Comparison of ENCODE assay signal across 9 mouse cellular contexts in genomic region chr2:130398091-130398490, GRCm38 (mm10). TPM values are rescaled to one million over a fixed set of nuclear protein-coding genes. Genes with fewer than 3 reads are reported as not detected.
DNase-seq lines count a peak whose midpoint lies in the region; ATAC-seq lines count a peak whose summit lies in the region.
"Had no signal": no experiment of that assay in that cellular context is flagged by ENCODE, and none has a peak within 500 bp of the region (broad histone marks: within the 10 kb centered on the region; RNA-seq: fewer than 3 reads in every experiment).

No protein-coding gene starts in this region.

- 13% methylated on average over 14 of the region's 14 CpGs for WGBS in forebrain, embryonic 16.5 days
- WGBS in hindbrain, embryonic 12.5 days, result 10% methylated on average over 14 of the region's 14 CpGs

- no peaks in the 10 kb centered on the region for H3K9me3 ChIP-seq in forebrain, embryonic 16.5 days (ENCODE audit: control insufficient read depth, low read length)
- no peaks in the 10 kb centered on the region for H3K9me3 ChIP-seq in hindbrain, embryonic 12.5 days (replicated peaks)

- H3K36me3 ChIP-seq in forebrain, embryonic 16.5 days (ENCODE audit: control insufficient read depth, insufficient read depth), result no peaks in the 10 kb centered on the region
- H3K36me3 ChIP-seq in hindbrain, embryonic 12.5 days, result peaks cover 20% of the 10 kb centered on the region; the same call in 1 of the 2 replicates

- H3K9ac ChIP-seq in forebrain, embryonic 16.5 days (replicated peaks; ENCODE audit: low read depth, low read length), result no peak overlapping the region
- H3K9ac ChIP-seq in hindbrain, embryonic 12.5 days, result peak overlapping the region; percentile 71; the same call in 1 of the 2 replicates

- ATAC-seq in forebrain, embryonic 16.5 days, result no peak
- no peak for ATAC-seq in hindbrain, embryonic 12.5 days (ENCODE audit: low FRiP score)
- ATAC-seq in megakaryocyte, adult 5-6 weeks (ENCODE audit: poor library complexity, severe bottlenecking), result no peak

- H3K4me1 ChIP-seq in forebrain, embryonic 16.5 days (replicated peaks; ENCODE audit: control insufficient read depth, insufficient read depth, low read length), result peaks cover 15% of the 10 kb centered on the region
- peaks cover 24% of the 10 kb centered on the region for H3K4me1 ChIP-seq in hindbrain, embryonic 12.5 days

- 0 out of 2 replicates have a peak, but pooled peaks cover 2% of the 10 kb centered on the region for H3K27me3 ChIP-seq in forebrain, embryonic 16.5 days (replicated peaks; ENCODE audit: control insufficient read depth, insufficient read depth, low read length)
- peaks cover 15% of the 10 kb centered on the region for H3K27me3 ChIP-seq in hindbrain, embryonic 12.5 days

- peak overlapping the region; percentile 96 for H3K4me2 ChIP-seq in forebrain, embryonic 16.5 days (ENCODE audit: low read length)
- H3K4me2 ChIP-seq in hindbrain, embryonic 12.5 days (replicated peaks), result peak overlapping the region; percentile 95

- H3K4me3 ChIP-seq in forebrain, embryonic 16.5 days (replicated peaks; ENCODE audit: low read length), result peak overlapping the region; percentile 61; the same call in 1 of the 2 replicates
- peak overlapping the region; percentile 55 for H3K4me3 ChIP-seq in hindbrain, embryonic 12.5 days

- no peak overlapping the region for H3K27ac ChIP-seq in forebrain, embryonic 16.5 days (ENCODE audit: low read length)
- no peak overlapping the region for H3K27ac ChIP-seq in hindbrain, embryonic 12.5 days

- DNase-seq in thymus, postnatal 25 days, result peak; percentile 19
- no peak for DNase-seq in thymus, postnatal 0 days (ENCODE audit: low spot score)
- DNase-seq in lung, postnatal 10 days, result peak; percentile 36
- DNase-seq in cerebellum, postnatal 36 days, result no peak

RNA-seq across cellular contexts. Expression of gene Cpxm1, which starts 0.7 kb away (rescaled TPM):
- polyA plus RNA-seq in thymus, postnatal 0 days (2015; fragmentation: Nextera tagmentation; extraction: Ambion mirVana), result 4.8 and 4.9 TPM in 2 replicates
- 18.1 and 19.0 TPM in 2 replicates for polyA plus RNA-seq in forebrain, embryonic 16.5 days (2015; fragmentation: Nextera tagmentation; extraction: Ambion mirVana)
- 53.3 and 57.0 TPM in 2 replicates for polyA plus RNA-seq in hindbrain, embryonic 12.5 days (2016; fragmentation: Nextera tagmentation; extraction: Ambion mirVana)
- total RNA-seq in megakaryocyte, adult 5-6 weeks (2015), result 0.18 and 0.25 TPM in 2 replicates
- 0.37 and 0.53 TPM in 2 replicates for total RNA-seq in megakaryocyte, adult 5-6 weeks (2017)

RNA-seq across cellular contexts. Expression of gene Gm28372, which starts 6.9 kb away (rescaled TPM):
- not detected in 2 replicates for polyA plus RNA-seq in thymus, postnatal 0 days (2015; fragmentation: Nextera tagmentation; extraction: Ambion mirVana)
- polyA plus RNA-seq in forebrain, embryonic 16.5 days (2015; fragmentation: Nextera tagmentation; extraction: Ambion mirVana), result not detected in 2 replicates
- 0.34 TPM in 1 of 2 replicates, not detected in the other for polyA plus RNA-seq in hindbrain, embryonic 12.5 days (2016; fragmentation: Nextera tagmentation; extraction: Ambion mirVana)
- not detected in 2 replicates for total RNA-seq in megakaryocyte, adult 5-6 weeks (2015)
- total RNA-seq in megakaryocyte, adult 5-6 weeks (2017), result not detected in 2 replicates
- total RNA-seq: liver, adult 2 months had no signal
- polyA plus RNA-seq: brain, embryonic 14.5 days; liver, adult 2 months had no signal

RNA-seq across cellular contexts. Expression of gene 1700020A23Rik, which starts 7.0 kb away (rescaled TPM):
- polyA plus RNA-seq in thymus, postnatal 0 days (2015; fragmentation: Nextera tagmentation; extraction: Ambion mirVana), result not detected in 2 replicates
- polyA plus RNA-seq in forebrain, embryonic 16.5 days (2015; fragmentation: Nextera tagmentation; extraction: Ambion mirVana), result 0.73 and 0.86 TPM in 2 replicates
- 0.35 TPM in 1 of 2 replicates, not detected in the other for polyA plus RNA-seq in hindbrain, embryonic 12.5 days (2016; fragmentation: Nextera tagmentation; extraction: Ambion mirVana)
- not detected in 2 replicates for total RNA-seq in megakaryocyte, adult 5-6 weeks (2015)
- not detected in 2 replicates for total RNA-seq in megakaryocyte, adult 5-6 weeks (2017)
- total RNA-seq: liver, adult 2 months had no signal
- polyA plus RNA-seq: brain, embryonic 14.5 days; liver, adult 2 months had no signal

RNA-seq across cellular contexts. Expression of gene Tmem239, which starts 8.2 kb away (rescaled TPM):
- polyA plus RNA-seq in thymus, postnatal 0 days (2015; fragmentation: Nextera tagmentation; extraction: Ambion mirVana), result not detected in 2 replicates
- 0.27 TPM in 1 of 2 replicates, not detected in the other for polyA plus RNA-seq in forebrain, embryonic 16.5 days (2015; fragmentation: Nextera tagmentation; extraction: Ambion mirVana)
- not detected in 2 replicates for polyA plus RNA-seq in hindbrain, embryonic 12.5 days (2016; fragmentation: Nextera tagmentation; extraction: Ambion mirVana)
- total RNA-seq in megakaryocyte, adult 5-6 weeks (2015), result not detected in 2 replicates
- total RNA-seq in megakaryocyte, adult 5-6 weeks (2017), result not detected in 2 replicates
- total RNA-seq: liver, adult 2 months had no signal
- polyA plus RNA-seq: brain, embryonic 14.5 days; liver, adult 2 months had no signal

RNA-seq across cellular contexts. Expression of gene Vps16, which starts 26.0 kb away (rescaled TPM):
- polyA plus RNA-seq in thymus, postnatal 0 days (2015; fragmentation: Nextera tagmentation; extraction: Ambion mirVana), result 97.7 and 101 TPM in 2 replicates
- 134 and 138 TPM in 2 replicates for polyA plus RNA-seq in forebrain, embryonic 16.5 days (2015; fragmentation: Nextera tagmentation; extraction: Ambion mirVana)
- polyA plus RNA-seq in hindbrain, embryonic 12.5 days (2016; fragmentation: Nextera tagmentation; extraction: Ambion mirVana), result 107 and 115 TPM in 2 replicates
- 74.6 and 102 TPM in 2 replicates for total RNA-seq in megakaryocyte, adult 5-6 weeks (2015)
- total RNA-seq in megakaryocyte, adult 5-6 weeks (2017), result 96.7 and 99.6 TPM in 2 replicates

Comparison
In these comparisons a context has a peak if more than half of its experiments do, and no peak if none do; other contexts are left out.
1. DNase-seq: peak in thymus, postnatal 25 days (single experiment) and lung, postnatal 10 days (single experiment); none in thymus, postnatal 0 days (single experiment) and cerebellum, postnatal 36 days (0 of 2).